Comparison of ENCODE assay signal across 9 mouse cellular contexts in genomic region chr10:19194646-19195045, GRCm38 (mm10).
"Had no signal": no experiment of that assay in that cellular context is flagged by ENCODE, and none has a peak within 500 bp of the region (broad histone marks: within the 10 kb centered on the region; RNA-seq: fewer than 3 reads in every experiment).

No protein-coding gene starts in this region.

- DNase-seq: kidney, adult 8-10 months; kidney, postnatal 25 days; left cerebral cortex, postnatal 4 days; lung, adult 2 months; lung, postnatal 36 days; midbrain, embryonic 14.5 days; retina, postnatal 1 day; right cerebral cortex, postnatal 4 days; spleen, adult 18-20 months had no signal
